Mouse (Mus musculus): ENCODE results near the gene Olfr1222.
"Not testable (repeated sequence)": the region's sequence is repeated elsewhere in the genome, so short reads cannot be mapped to it uniquely, and the experiment has no call there.

Gene Olfr1222

DNA sequence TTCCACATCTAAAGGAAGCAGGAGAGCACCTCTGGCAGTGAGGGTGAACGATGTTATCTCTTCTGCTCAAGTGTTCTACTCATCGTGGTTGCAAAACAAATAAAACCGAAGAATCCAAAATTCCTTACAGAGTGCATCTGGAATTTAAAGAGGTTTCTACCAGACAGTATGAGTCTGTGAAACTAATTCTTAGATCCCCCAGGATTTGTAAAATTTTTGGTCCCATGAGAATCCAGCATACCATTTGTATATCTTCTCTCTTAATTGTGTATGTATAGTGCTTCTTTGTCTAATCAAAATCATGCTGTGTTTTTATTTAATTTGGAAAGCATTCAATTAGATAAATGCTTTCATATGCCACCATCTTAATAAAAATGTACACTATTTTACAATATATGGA, at the start of gene Olfr1222:
TSS of gene Olfr1222 (minus strand) at position 101 of the 400 bp plus-strand sequence.
- no peak for DNase-seq

DNA sequence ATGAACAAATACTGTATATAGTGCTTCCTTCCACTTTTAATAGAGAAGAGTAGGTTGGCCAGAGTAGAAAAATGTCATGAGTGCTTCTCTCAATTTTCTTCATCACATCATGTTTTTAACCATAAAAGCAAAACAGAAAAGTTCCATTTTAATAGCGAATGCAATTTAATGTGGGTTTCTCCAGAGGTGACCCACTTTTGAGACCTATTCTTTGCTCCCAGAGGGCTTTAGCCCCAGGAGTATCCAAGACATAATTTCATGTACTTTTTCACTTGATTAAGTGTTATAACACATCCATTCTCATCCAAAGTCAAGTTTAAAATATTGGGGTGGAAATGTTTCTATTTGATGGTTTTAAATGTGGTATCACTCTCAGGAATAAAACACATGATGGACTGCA, 41.7 kb upstream of the Olfr1222 start, which contains the start of gene Olfr1225:
TSS of gene Olfr1225 (minus strand) at position 101 of the 400 bp plus-strand sequence.
- DNase-seq: no peak

GRCm38 (mm10) chr2:89164711-89165110, 31.9 kb upstream of the Olfr1222 start:
- not testable (repeated sequence) for DNase-seq

DNA sequence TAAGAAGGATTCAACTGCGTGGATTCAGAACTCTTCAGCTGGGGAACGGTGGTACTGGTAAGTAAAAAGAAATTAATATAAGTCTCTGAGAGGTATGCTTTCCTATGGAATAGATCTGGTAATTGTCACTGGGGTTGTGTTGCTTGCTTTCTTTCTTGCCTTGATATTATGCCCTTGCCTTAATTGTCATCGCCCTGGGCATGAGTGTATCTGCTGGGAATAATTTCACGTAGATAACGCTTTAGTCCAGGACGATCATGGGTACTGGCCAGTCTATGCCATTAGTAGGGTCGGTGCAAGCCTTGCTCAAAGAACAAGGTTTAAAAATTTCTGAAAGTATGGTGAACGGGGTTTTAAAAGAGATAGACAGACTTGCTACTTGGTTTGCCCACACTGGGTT, 31.1 kb upstream of the Olfr1222 start, which contains the start of gene Olfr1224-ps1:
TSS of gene Olfr1224-ps1 (minus strand) at position 101 of the 400 bp plus-strand sequence.
- not testable (repeated sequence) for DNase-seq

- DNase-seq: no peak
These were observed 18.6 kb upstream of the Olfr1222 start, which contains the start of gene Olfr1223 for GRCm38 (mm10) chr2:89151460-89151859. TSS of gene Olfr1223 (minus strand) at chr2:89151560.

- no peak for DNase-seq
These were observed 15.7 kb downstream of the Olfr1222 start, which contains the start of gene Olfr1221 for GRCm38 (mm10) chr2:89117183-89117582. TSS of gene Olfr1221 (minus strand) at chr2:89117283.

- DNase-seq: no peak
These were observed 26.1 kb downstream of the Olfr1222 start, which contains the start of gene Olfr1220 for GRCm38 (mm10) chr2:89106735-89107134. TSS of gene Olfr1220 (minus strand) at chr2:89106835.

GRCm38 (mm10) chr2:89105651-89106050, 27.2 kb downstream of the Olfr1222 start:
- DNase-seq: no peak

DNA sequence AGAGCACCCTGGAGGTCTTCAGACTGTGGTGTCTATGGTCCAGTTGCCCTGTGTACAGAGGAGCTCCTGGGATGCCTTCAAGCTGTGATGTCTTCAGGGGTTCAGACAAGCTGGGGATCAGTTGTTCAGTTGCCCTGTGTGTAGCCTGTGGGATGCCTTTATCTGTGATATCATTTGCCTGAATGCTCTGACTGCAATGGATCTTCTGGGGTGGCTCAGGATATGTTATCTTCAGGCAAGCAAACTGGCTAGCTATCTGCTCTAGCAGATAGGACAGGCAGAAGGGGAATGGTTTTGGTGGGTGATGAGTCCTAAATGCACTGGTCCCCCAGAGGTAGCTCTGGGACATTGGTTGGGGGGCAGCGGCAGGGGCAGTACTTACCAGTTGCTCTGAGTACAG, 39.0 kb downstream of the Olfr1222 start:
- DNase-seq: no peak

DNA sequence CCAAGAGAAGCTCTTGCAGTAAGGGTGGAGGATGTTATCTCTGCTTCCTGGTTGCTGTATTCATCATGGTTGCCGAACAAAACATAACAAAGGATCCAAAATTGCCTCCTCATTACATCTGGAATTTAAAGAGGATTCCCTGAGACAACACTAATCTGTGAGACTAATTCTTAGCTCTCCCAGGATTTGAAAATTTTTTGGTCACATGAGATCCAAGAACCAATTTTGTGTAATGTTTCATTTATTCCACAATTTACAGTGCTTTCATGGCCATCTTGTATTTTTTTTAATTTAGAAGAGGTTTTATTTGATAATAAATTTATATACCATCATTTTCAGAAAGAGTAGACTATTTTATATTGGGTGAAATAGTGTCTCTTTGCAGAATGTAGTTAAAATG, 49.4 kb downstream of the Olfr1222 start, which contains the start of gene Olfr1219:
TSS of gene Olfr1219 (minus strand) at position 101 of the 400 bp plus-strand sequence.
- no peak for DNase-seq

DNA sequence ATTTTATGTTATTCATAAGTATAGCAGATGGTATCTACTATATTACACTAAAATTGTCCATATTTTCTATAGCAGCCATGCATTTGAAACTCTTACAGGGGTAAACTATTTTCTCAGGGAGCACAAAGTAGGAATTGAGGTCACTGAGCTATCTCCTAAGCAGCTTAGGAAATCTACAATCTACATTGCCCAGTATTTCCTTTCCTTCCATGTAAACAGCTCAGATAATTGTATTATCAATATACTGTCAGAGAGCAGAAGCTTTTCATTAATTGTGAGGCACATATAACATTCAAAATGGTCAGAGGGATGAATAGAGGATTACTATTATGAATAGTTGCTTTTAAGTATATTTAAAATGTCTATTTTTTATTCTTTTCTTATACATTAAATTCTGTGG, 51.4 kb downstream of the Olfr1222 start:
- DNase-seq: no peak
